Mouse (Mus musculus): ENCODE measurements around the gene Efna3. TPM values are rescaled to one million over a fixed set of nuclear protein-coding genes. Genes with fewer than 3 reads are reported as not detected.

The Efna3 gene
- polyA plus RNA-seq, 1 experiment from 2014 or later: 47.2 TPM

- Histone ChIP-seq H3K4me1 (peaks cover 66% of the 10 kb centered on the region), H3K9me3 (replicated peaks) (no peaks in the 10 kb centered on the region), H3K27ac (replicated peaks) (peak within 1 kb of the TSS; percentile 91), H3K4me3 (replicated peaks) (peak within 1 kb of the TSS; percentile 64), H3K4me2 (replicated peaks) (peak within 1 kb of the TSS; percentile 95), H3K27me3 (no peaks in the 10 kb centered on the region), H3K9ac (peak within 1 kb of the TSS; percentile 40), H3K36me3 (peaks cover 5% of the 10 kb centered on the region; the same call in 1 of the 2 replicates)
- no peak for ATAC-seq (ENCODE audit: insufficient number of reproducible peaks, low FRiP score, low TSS enrichment, low read depth)
- under 1% methylated on average over 52 of the region's 52 CpGs for WGBS
Observed at GRCm38 (mm10) chr3:89280606-89281511, 41.9 kb downstream of the Efna3 start, which contains the start of gene Efna1. Efna1 (minus strand) TSS chr3:89281142.

- Histone ChIP-seq H3K9ac (peak overlapping the region; percentile 40), H3K36me3 (peaks cover 12% of the 10 kb centered on the region), H3K9me3 (replicated peaks) (no peaks in the 10 kb centered on the region), H3K27me3 (no peaks in the 10 kb centered on the region), H3K4me1 (peaks cover 61% of the 10 kb centered on the region), H3K4me2 (replicated peaks) (peak overlapping the region; percentile 95), H3K27ac (replicated peaks) (peak overlapping the region; percentile 91), H3K4me3 (replicated peaks) (peak overlapping the region; percentile 64)
- under 1% methylated on average over 29 of the region's 29 CpGs for WGBS
- ATAC-seq (ENCODE audit: insufficient number of reproducible peaks, low FRiP score, low TSS enrichment, low read depth): no peak
Observed at GRCm38 (mm10) chr3:89280050-89280605, 42.6 kb downstream of the Efna3 start.

GRCm38 (mm10) chr3:89279153-89279890 lies 43.4 kb downstream of the Efna3 start:
- Histone ChIP-seq H3K9me3 (replicated peaks) (no peaks in the 10 kb centered on the region), H3K4me3 (replicated peaks) (peak overlapping the region; percentile 64), H3K4me2 (replicated peaks) (peak overlapping the region; percentile 95), H3K9ac (peak overlapping the region; percentile 57), H3K4me1 (peaks cover 61% of the 10 kb centered on the region), H3K27me3 (no peaks in the 10 kb centered on the region), H3K27ac (replicated peaks) (peak overlapping the region; percentile 91), H3K36me3 (peaks cover 19% of the 10 kb centered on the region)
- WGBS: 3% methylated on average over 35 of the region's 35 CpGs
- peak; percentile 88 for ATAC-seq (ENCODE audit: insufficient number of reproducible peaks, low FRiP score, low TSS enrichment, low read depth)

GRCm38 (mm10) chr3:89278643-89279042 lies 44.1 kb downstream of the Efna3 start:
- no peak for ATAC-seq (ENCODE audit: insufficient number of reproducible peaks, low FRiP score, low TSS enrichment, low read depth)
- Histone ChIP-seq H3K27me3 (no peaks in the 10 kb centered on the region), H3K27ac (replicated peaks) (peak overlapping the region; percentile 91), H3K9me3 (replicated peaks) (no peaks in the 10 kb centered on the region), H3K36me3 (peaks cover 23% of the 10 kb centered on the region), H3K4me3 (replicated peaks) (peak overlapping the region; percentile 64), H3K9ac (peak overlapping the region; percentile 57), H3K4me2 (replicated peaks) (peak overlapping the region; percentile 95), H3K4me1 (peaks cover 61% of the 10 kb centered on the region)
- WGBS: 16% methylated on average over 8 of the region's 8 CpGs

- ATAC-seq (ENCODE audit: insufficient number of reproducible peaks, low FRiP score, low TSS enrichment, low read depth): no peak
- 63% methylated on average over 7 of the region's 7 CpGs for WGBS
- Histone ChIP-seq H3K4me2 (replicated peaks) (peak overlapping the region; percentile 95), H3K27ac (replicated peaks) (peak overlapping the region; percentile 91), H3K4me3 (replicated peaks) (peak overlapping the region; percentile 64), H3K27me3 (no peaks in the 10 kb centered on the region), H3K4me1 (peaks cover 61% of the 10 kb centered on the region), H3K36me3 (peaks cover 23% of the 10 kb centered on the region), H3K9ac (peak overlapping the region; percentile 57; the same call in 1 of the 2 replicates), H3K9me3 (replicated peaks) (no peaks in the 10 kb centered on the region)
Observed at GRCm38 (mm10) chr3:89278107-89278506, 44.7 kb downstream of the Efna3 start.

GRCm38 (mm10) chr3:89277281-89278021 lies 45.3 kb downstream of the Efna3 start:
- Histone ChIP-seq H3K4me1 (peaks cover 61% of the 10 kb centered on the region), H3K27ac (replicated peaks) (peak overlapping the region; percentile 91), H3K4me3 (replicated peaks) (peak overlapping the region; percentile 64), H3K4me2 (replicated peaks) (peak overlapping the region; percentile 95), H3K27me3 (no peaks in the 10 kb centered on the region), H3K36me3 (peaks cover 28% of the 10 kb centered on the region), H3K9me3 (replicated peaks) (no peaks in the 10 kb centered on the region), H3K9ac (0 out of 2 replicates have a peak overlapping the region, but pooled peaks have one; percentile 19)
- 33% methylated on average over 14 of the region's 14 CpGs for WGBS
- ATAC-seq (ENCODE audit: insufficient number of reproducible peaks, low FRiP score, low TSS enrichment, low read depth): no peak

GRCm38 (mm10) chr3:89276061-89276460 lies 46.7 kb downstream of the Efna3 start:
- 85% methylated on average over 13 of the region's 13 CpGs for WGBS
- Histone ChIP-seq H3K9me3 (replicated peaks) (no peaks in the 10 kb centered on the region), H3K4me1 (peaks cover 61% of the 10 kb centered on the region), H3K27ac (replicated peaks) (0 out of 2 replicates have a peak overlapping the region, but pooled peaks have one; percentile 11), H3K4me2 (replicated peaks) (peak overlapping the region; percentile 95; the same call in 1 of the 2 replicates), H3K4me3 (replicated peaks) (no peak overlapping the region; the same call in 1 of the 2 replicates), H3K27me3 (no peaks in the 10 kb centered on the region), H3K36me3 (peaks cover 37% of the 10 kb centered on the region), H3K9ac (no peak overlapping the region)
- ATAC-seq (ENCODE audit: insufficient number of reproducible peaks, low FRiP score, low TSS enrichment, low read depth): no peak

GRCm38 (mm10) chr3:89271760-89272159 lies 51.0 kb downstream of the Efna3 start:
- H3K9ac ChIP-seq: no peak overlapping the region

GRCm38 (mm10) chr3:89270891-89271290 lies 51.9 kb downstream of the Efna3 start:
- Histone ChIP-seq H3K27ac (replicated peaks) (peak overlapping the region; percentile 87), H3K4me2 (replicated peaks) (peak overlapping the region; percentile 70), H3K4me1 (peaks cover 56% of the 10 kb centered on the region), H3K9ac (0 out of 2 replicates have a peak overlapping the region, but pooled peaks have one; percentile 41), H3K36me3 (peaks cover 37% of the 10 kb centered on the region), H3K27me3 (no peaks in the 10 kb centered on the region), H3K4me3 (replicated peaks) (peak overlapping the region; percentile 53), H3K9me3 (replicated peaks) (no peaks in the 10 kb centered on the region)
- 46% methylated on average over 6 of the region's 6 CpGs for WGBS
- no peak for ATAC-seq (ENCODE audit: insufficient number of reproducible peaks, low FRiP score, low TSS enrichment, low read depth)

More at GRCm38 (mm10) chr3:89271760-89272159, 51.0 kb downstream of the Efna3 start:
- Histone ChIP-seq H3K36me3 (peaks cover 41% of the 10 kb centered on the region), H3K4me1 (peaks cover 59% of the 10 kb centered on the region), H3K4me2 (replicated peaks) (no peak overlapping the region), H3K27me3 (no peaks in the 10 kb centered on the region), H3K4me3 (replicated peaks) (no peak overlapping the region), H3K9me3 (replicated peaks) (no peaks in the 10 kb centered on the region), H3K27ac (replicated peaks) (no peak overlapping the region)
- ATAC-seq (ENCODE audit: insufficient number of reproducible peaks, low FRiP score, low TSS enrichment, low read depth): no peak
- WGBS: 54% methylated on average over 6 of the region's 6 CpGs

GRCm38 (mm10) chr3:89270051-89270755 lies 52.6 kb downstream of the Efna3 start, which contains the start of gene Slc50a1:
Slc50a1 (minus strand) TSS chr3:89270570.
- H3K4me3 ChIP-seq (replicated peaks): peak within 1 kb of the TSS; percentile 53
- H3K36me3 ChIP-seq: peaks cover 30% of the 10 kb centered on the region
- H3K4me2 ChIP-seq (replicated peaks): peak within 1 kb of the TSS; percentile 70
- 2% methylated on average over 38 of the region's 39 CpGs for WGBS
- H3K27me3 ChIP-seq: no peaks in the 10 kb centered on the region
- peak within 1 kb of the TSS; percentile 87 for H3K27ac ChIP-seq (replicated peaks)
- H3K4me1 ChIP-seq: peaks cover 57% of the 10 kb centered on the region
- no peaks in the 10 kb centered on the region for H3K9me3 ChIP-seq (replicated peaks)
- ATAC-seq (ENCODE audit: insufficient number of reproducible peaks, low FRiP score, low TSS enrichment, low read depth): peak; percentile 76
- peak within 1 kb of the TSS; percentile 41 for H3K9ac ChIP-seq

All from embryonic facial prominence, embryonic 15.5 days (tissue).